Mouse (Mus musculus) heart, postnatal 10 days (tissue): ENCODE data around the gene Yipf7. TPM values are rescaled to one million over a fixed set of nuclear protein-coding genes. Genes with fewer than 3 reads are reported as not detected.
A peak's percentile ranks its signal among the peaks of the same experiment; 100 is the strongest.

Source experiments
- DNase-seq, 2 experiments: peaks; one replicate each; pipeline ENCODE4 v3.0.0; 2021
- intact Hi-C: fragments of 180-260 bp; cut with DNase I; formaldehyde crosslinking; loops from one replicate; pipeline ENCODE4 v1.15.1; 2025
- total RNA-seq, 2 experiments: library from RNA; stranded (reverse); gene quantifications; 2 replicates each; pipeline ENCODE4 v1.2.3; 2021

The Yipf7 gene
- total RNA-seq, result 100 to 1,000 TPM; 135 to 137 TPM

GRCm38 (mm10) chr5:69542489-69542888 is at the start of gene Yipf7:
TSS of gene Yipf7 (minus strand) at chr5:69542648.
- peak; percentile 49 to 63 for DNase-seq
- intact Hi-C loops, result no loop called here

- intact Hi-C loops, result loop anchor here (5.0 kb wide), 1 partner anchor 35 kb away; the partner anchor contains the start of gene Guf1
- DNase-seq, result peak; percentile 90 to 92
Observed at GRCm38 (mm10) chr5:69591640-69592461, 49.4 kb upstream of the Yipf7 start, which contains the start of gene Gnpda2. TSS of gene Gnpda2 (minus strand) at chr5:69592340.

GRCm38 (mm10) chr5:69557404-69557935 is 15.0 kb upstream of the Yipf7 start:
- no peak for DNase-seq
- intact Hi-C loops, result loop anchor here (5.0 kb wide), 1 partner anchor 35 kb away; the partner anchor contains the start of gene Gnpda2

- DNase-seq, result peak; percentile 97 to 99
- intact Hi-C loops, result loop anchor here (5.0 kb wide), 1 partner anchor 35 kb away; the partner anchor contains the start of gene Gnpda2
Observed at GRCm38 (mm10) chr5:69556628-69557403, 14.4 kb upstream of the Yipf7 start, which contains the start of gene Guf1. TSS of gene Guf1 (plus strand) at chr5:69556923.

GRCm38 (mm10) chr5:69541680-69542079 is 768 bp downstream of the Yipf7 start:
- DNase-seq, result no peak
- intact Hi-C loops, result no loop called here

- no peak for DNase-seq
- intact Hi-C loops, result loop anchor here (5.0 to 10.0 kb wide), 2 partner anchors 182 to 1399 kb away; partner anchors contain the start of gene Kctd8
Observed at GRCm38 (mm10) chr5:69523944-69524343, 18.5 kb downstream of the Yipf7 start.

GRCm38 (mm10) chr5:69522064-69522463 is 20.4 kb downstream of the Yipf7 start:
- no peak for DNase-seq
- intact Hi-C loops, result loop anchor here (5.0 to 10.0 kb wide), 2 partner anchors 180 to 1397 kb away; partner anchors contain the start of gene Kctd8

- intact Hi-C loops, result loop anchor here (2.0 to 10.0 kb wide), 3 partner anchors 178 to 1396 kb away; partner anchors contain the start of gene Kctd8
- DNase-seq, result peak in 1 of 2 experiments; percentile 60
Observed at GRCm38 (mm10) chr5:69520661-69521278, 21.7 kb downstream of the Yipf7 start.

GRCm38 (mm10) chr5:69512203-69512602 is 30.2 kb downstream of the Yipf7 start:
- intact Hi-C loops, result no loop called here
- no peak for DNase-seq

GRCm38 (mm10) chr5:69511631-69512030 is 30.8 kb downstream of the Yipf7 start:
- DNase-seq, result no peak
- intact Hi-C loops, result no loop called here

- no peak for DNase-seq
- intact Hi-C loops, result no loop called here
Observed at GRCm38 (mm10) chr5:69507045-69507444, 35.4 kb downstream of the Yipf7 start.

GRCm38 (mm10) chr5:69489046-69489445 is 53.4 kb downstream of the Yipf7 start:
- intact Hi-C loops, result no loop called here
- no peak for DNase-seq

GRCm38 (mm10) chr5:69467520-69467919 is 74.9 kb downstream of the Yipf7 start:
- intact Hi-C loops, result no loop called here
- no peak for DNase-seq

Other genes starting within 250 kb of the Yipf7 start
- under 1 TPM; 0.42 to 0.60 TPM for gene Kctd8, start 201.0 kb downstream of the Yipf7 start, total RNA-seq
- gene Guf1, start 14.3 kb upstream of the Yipf7 start, total RNA-seq, result 10 to 100 TPM; 30.3 to 30.6 TPM
- gene Gnpda2, start 49.7 kb upstream of the Yipf7 start, total RNA-seq, result 10 to 100 TPM; 14.6 to 19.1 TPM